ENCODE assay signal across 8 mouse cellular contexts in genomic region chr10:119055199-119055785, GRCm38 (mm10).
DNase-seq lines count a peak whose midpoint lies in the region; ATAC-seq lines count a peak whose summit lies in the region.

No protein-coding gene starts in this region.

- H3K36me3 ChIP-seq in heart, embryonic 10.5 days: no peaks in the 10 kb centered on the region
- H3K36me3 ChIP-seq in embryonic facial prominence, embryonic 12.5 days: no peaks in the 10 kb centered on the region

- H3K4me3 ChIP-seq in heart, embryonic 10.5 days: no peak overlapping the region
- no peak overlapping the region for H3K4me3 ChIP-seq in embryonic facial prominence, embryonic 12.5 days

- peaks cover 18% of the 10 kb centered on the region for H3K4me1 ChIP-seq in heart, embryonic 10.5 days
- peaks cover 24% of the 10 kb centered on the region for H3K4me1 ChIP-seq in embryonic facial prominence, embryonic 12.5 days

- no peaks in the 10 kb centered on the region for H3K27me3 ChIP-seq in heart, embryonic 10.5 days (ENCODE audit: insufficient read depth, poor library complexity, severe bottlenecking)
- H3K27me3 ChIP-seq in embryonic facial prominence, embryonic 12.5 days: no peaks in the 10 kb centered on the region

- peak; percentile 77 to 80 for DNase-seq in heart, adult 18-20 months
- no peak for DNase-seq in heart, embryonic 10.5 days (ENCODE audit: low spot score)
- peak; percentile 99 for DNase-seq in adipocyte (ENCODE audit: low spot score)
- DNase-seq in heart, postnatal 14 days: peak; percentile 72 to 78
- peak; percentile 82 to 88 for DNase-seq in left cerebral cortex, postnatal 10 days (ENCODE audit: extremely low spot score in 1 of 2, low spot score in 2 of 2)
- peak; percentile 55 for DNase-seq in ovary, postnatal 14 days (ENCODE audit: low spot score)
- no peak for DNase-seq in thymus, postnatal 14 days

- H3K27ac ChIP-seq in heart, embryonic 10.5 days: no peak overlapping the region
- peak overlapping the region; percentile 85 for H3K27ac ChIP-seq in embryonic facial prominence, embryonic 12.5 days

- no peak overlapping the region for H3K9ac ChIP-seq in embryonic facial prominence, embryonic 12.5 days

- intact Hi-C loops in heart, postnatal 14 days (cut with DNase I): no loop called here
- intact Hi-C loops in left cerebral cortex, postnatal 10 days (cut with DNase I): no loop called here

- no peak overlapping the region for H3K4me2 ChIP-seq in embryonic facial prominence, embryonic 12.5 days (replicated peaks)

- 84% methylated on average over 13 of the region's 13 CpGs for WGBS in heart, embryonic 10.5 days
- WGBS in embryonic facial prominence, embryonic 12.5 days: 46% methylated on average over 13 of the region's 13 CpGs

- peak; percentile 70 for ATAC-seq in embryonic facial prominence, embryonic 12.5 days (ENCODE audit: insufficient number of reproducible peaks, insufficient read depth, low FRiP score, low TSS enrichment)

- H3K9me3 ChIP-seq in heart, embryonic 10.5 days: no peaks in the 10 kb centered on the region
- H3K9me3 ChIP-seq in embryonic facial prominence, embryonic 12.5 days: no peaks in the 10 kb centered on the region

Comparison
In these comparisons a context has a peak if more than half of its experiments do, and no peak if none do; other contexts are left out.
1. DNase-seq: peak in heart, adult 18-20 months (2 of 2), adipocyte (single experiment), heart, postnatal 14 days (2 of 2), left cerebral cortex, postnatal 10 days (2 of 2) and ovary, postnatal 14 days (single experiment); none in heart, embryonic 10.5 days (single experiment) and thymus, postnatal 14 days (single experiment).